Mouse (Mus musculus) left cerebral cortex, postnatal 4 days (tissue): Measurements from ENCODE around the gene Ift43. TPM values are rescaled to one million over a fixed set of nuclear protein-coding genes. Genes with fewer than 3 reads are reported as not detected.

Experiments used
- DNase-seq: peaks from one replicate; pipeline ENCODE4 v3.0.0-alpha.2; 2022
- intact Hi-C: fragments of 180-260 bp; cut with DNase I; formaldehyde crosslinking; loops from one replicate; pipeline ENCODE4 v1.15.1; 2025
- total RNA-seq, 2 experiments: library from RNA; stranded (reverse); gene quantifications; 2 replicates each; pipeline ENCODE4 v1.2.3; 2021

The Ift43 gene
- total RNA-seq, 2 experiments from 2014 or later = 14.9 to 17.4 TPM

GRCm38 (mm10) chr12:86077736-86078135 lies 4.6 kb upstream of the Ift43 start:
- intact Hi-C loops = loop anchor here (2.0 to 5.0 kb wide), 2 partner anchors 120 to 213 kb away; no protein-coding TSS in a partner anchor
- DNase-seq = peak; percentile 55

GRCm38 (mm10) chr12:86078176-86078552 lies 4.2 kb upstream of the Ift43 start:
- no peak for DNase-seq
- intact Hi-C loops = loop anchor here (2.0 to 5.0 kb wide), 2 partner anchors 121 to 213 kb away; no protein-coding TSS in a partner anchor

GRCm38 (mm10) chr12:86078553-86079201 lies 3.7 kb upstream of the Ift43 start, which contains the start of gene Tgfb3:
Gene Tgfb3 (minus strand): TSS chr12:86079041.
- intact Hi-C loops = loop anchor here (2.0 to 5.0 kb wide), 2 partner anchors 121 to 214 kb away; no protein-coding TSS in a partner anchor
- peak; percentile 31 for DNase-seq

GRCm38 (mm10) chr12:86079202-86079667 lies 3.1 kb upstream of the Ift43 start:
- DNase-seq = peak; percentile 93
- intact Hi-C loops = loop anchor here (2.0 to 5.0 kb wide), 2 partner anchors 122 to 214 kb away; no protein-coding TSS in a partner anchor

GRCm38 (mm10) chr12:86085873-86086272 lies 3.5 kb downstream of the Ift43 start:
- no peak for DNase-seq
- intact Hi-C loops = no loop called here

GRCm38 (mm10) chr12:86086550-86086949 lies 4.2 kb downstream of the Ift43 start:
- intact Hi-C loops = no loop called here
- DNase-seq = no peak

- DNase-seq = no peak
- intact Hi-C loops = no loop called here
Observed at GRCm38 (mm10) chr12:86088042-86088441, 5.7 kb downstream of the Ift43 start.

GRCm38 (mm10) chr12:86090764-86091163 lies 8.4 kb downstream of the Ift43 start:
- intact Hi-C loops = no loop called here
- DNase-seq = no peak

- intact Hi-C loops = no loop called here
- peak; percentile 25 for DNase-seq
Observed at GRCm38 (mm10) chr12:86091601-86092132, 9.3 kb downstream of the Ift43 start.

- intact Hi-C loops = no loop called here
- no peak for DNase-seq
Observed at GRCm38 (mm10) chr12:86094075-86094474, 11.7 kb downstream of the Ift43 start.

GRCm38 (mm10) chr12:86095806-86096205 lies 13.5 kb downstream of the Ift43 start:
- DNase-seq = no peak
- intact Hi-C loops = no loop called here

- no peak for DNase-seq
- intact Hi-C loops = no loop called here
Observed at GRCm38 (mm10) chr12:86097781-86098180, 15.4 kb downstream of the Ift43 start.

- no peak for DNase-seq
- intact Hi-C loops = no loop called here
Observed at GRCm38 (mm10) chr12:86100711-86101110, 18.4 kb downstream of the Ift43 start.

GRCm38 (mm10) chr12:86102686-86103085 lies 20.3 kb downstream of the Ift43 start:
- intact Hi-C loops = no loop called here
- DNase-seq = no peak

GRCm38 (mm10) chr12:86103391-86103790 lies 21.1 kb downstream of the Ift43 start:
- intact Hi-C loops = no loop called here
- no peak for DNase-seq

- DNase-seq = no peak
- intact Hi-C loops = no loop called here
Observed at GRCm38 (mm10) chr12:86103852-86104251, 21.5 kb downstream of the Ift43 start.

- intact Hi-C loops = no loop called here
- DNase-seq = no peak
Observed at GRCm38 (mm10) chr12:86104297-86104696, 22.0 kb downstream of the Ift43 start.

GRCm38 (mm10) chr12:86105546-86105945 lies 23.2 kb downstream of the Ift43 start:
- DNase-seq = no peak
- intact Hi-C loops = no loop called here

GRCm38 (mm10) chr12:86106086-86106485 lies 23.7 kb downstream of the Ift43 start:
- no peak for DNase-seq
- intact Hi-C loops = no loop called here

GRCm38 (mm10) chr12:86107645-86108044 lies 25.3 kb downstream of the Ift43 start:
- intact Hi-C loops = no loop called here
- peak; percentile 36 for DNase-seq

GRCm38 (mm10) chr12:86109531-86109930 lies 27.2 kb downstream of the Ift43 start:
- intact Hi-C loops = no loop called here
- no peak for DNase-seq

GRCm38 (mm10) chr12:86110637-86111036 lies 28.3 kb downstream of the Ift43 start:
- intact Hi-C loops = no loop called here
- DNase-seq = peak; percentile 38
